22 mouse cellular contexts compared by ENCODE assay signal in the genomic region with DNA sequence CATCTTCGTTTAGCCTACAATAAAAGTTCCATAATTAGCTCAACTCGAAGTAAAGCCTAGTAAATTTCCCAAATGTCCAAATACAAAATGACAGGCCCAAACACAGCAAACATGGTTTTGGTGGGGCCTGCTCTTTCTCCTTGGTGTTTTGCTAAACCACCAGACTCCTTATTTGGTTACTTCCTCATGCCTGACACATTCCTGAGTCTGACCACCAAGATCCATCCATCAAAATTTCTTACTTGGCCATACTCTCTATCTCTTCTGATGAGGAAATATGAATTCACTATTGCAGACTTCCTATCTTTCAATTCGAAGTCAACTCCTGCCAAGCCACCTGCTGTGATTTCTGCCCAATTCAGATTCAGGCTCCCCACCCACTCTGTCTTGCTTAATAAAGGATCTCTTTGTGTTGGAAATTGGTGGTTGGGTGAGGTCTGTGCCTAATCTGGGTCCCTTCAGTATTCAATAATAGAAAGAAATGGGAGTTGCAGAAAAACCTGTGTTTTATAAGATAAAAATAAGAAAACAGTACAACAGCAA.
DNase-seq lines count a peak whose midpoint lies in the region; ATAC-seq and TF ChIP-seq lines count a peak whose summit lies in the region.
"Had no signal": no experiment of that assay in that cellular context is flagged by ENCODE, and none has a peak within 500 bp of the region (broad histone marks: within the 10 kb centered on the region; RNA-seq: fewer than 3 reads in every experiment).

No protein-coding gene starts in this region.

- H3K27ac ChIP-seq in forebrain, postnatal 0 days (ENCODE audit: low read depth, low read length): no peak overlapping the region
- no peak overlapping the region for H3K27ac ChIP-seq in forebrain, embryonic 10.5 days
- peak overlapping the region; percentile 86; the same call in 1 of the 2 replicates for H3K27ac ChIP-seq in ES-E14 (ENCODE audit: insufficient read depth, low read depth, low read length, poor library complexity, severe bottlenecking)
- no peak overlapping the region for H3K27ac ChIP-seq in kidney, embryonic 15.5 days
- H3K27ac ChIP-seq in intestine, postnatal 0 days (ENCODE audit: low read depth, low read length): no peak overlapping the region
- no peak overlapping the region for H3K27ac ChIP-seq in kidney, embryonic 16.5 days (ENCODE audit: low read length)
- H3K27ac ChIP-seq: embryonic facial prominence, embryonic 13.5 days; forebrain, embryonic 13.5 days; gastrocnemius, adult 2 months; heart, embryonic 10.5 days; hindbrain, embryonic 12.5 days had no signal

- H3K27me3 ChIP-seq in forebrain, postnatal 0 days (ENCODE audit: insufficient read depth, low read length): no peaks in the 10 kb centered on the region
- no peaks in the 10 kb centered on the region for H3K27me3 ChIP-seq in forebrain, embryonic 10.5 days (ENCODE audit: poor library complexity, severe bottlenecking)
- H3K27me3 ChIP-seq in kidney, embryonic 15.5 days: no peaks in the 10 kb centered on the region
- no peaks in the 10 kb centered on the region for H3K27me3 ChIP-seq in intestine, postnatal 0 days (replicated peaks; ENCODE audit: control insufficient read depth, insufficient read depth, low read length)
- no peaks in the 10 kb centered on the region for H3K27me3 ChIP-seq in kidney, embryonic 16.5 days (ENCODE audit: insufficient read depth, low read length)
- H3K27me3 ChIP-seq: CH12.LX; embryonic facial prominence, embryonic 13.5 days; forebrain, embryonic 13.5 days; hindbrain, embryonic 12.5 days had no signal

- peak; percentile 45; the same call in 1 of the 2 replicates for ATAC-seq in forebrain, postnatal 0 days
- no peak for ATAC-seq in kidney, embryonic 15.5 days (replicated peaks; ENCODE audit: low FRiP score)
- ATAC-seq in intestine, postnatal 0 days: no peak
- no peak for ATAC-seq in kidney, embryonic 16.5 days (ENCODE audit: low FRiP score, low TSS enrichment)
- ATAC-seq: forebrain, embryonic 13.5 days; hindbrain, embryonic 16.5 days had no signal

- no peaks in the 10 kb centered on the region for H3K36me3 ChIP-seq in forebrain, postnatal 0 days (ENCODE audit: insufficient read depth)
- H3K36me3 ChIP-seq in forebrain, embryonic 10.5 days (replicated peaks): no peaks in the 10 kb centered on the region
- no peaks in the 10 kb centered on the region for H3K36me3 ChIP-seq in ES-E14 (ENCODE audit: control insufficient read depth, insufficient read depth, low read length, poor library complexity, severe bottlenecking)
- H3K36me3 ChIP-seq in kidney, embryonic 15.5 days: no peaks in the 10 kb centered on the region
- H3K36me3 ChIP-seq in intestine, postnatal 0 days (ENCODE audit: control insufficient read depth, insufficient read depth): no peaks in the 10 kb centered on the region
- no peaks in the 10 kb centered on the region for H3K36me3 ChIP-seq in kidney, embryonic 16.5 days (ENCODE audit: insufficient read depth, low read length)
- H3K36me3 ChIP-seq: embryonic facial prominence, embryonic 13.5 days; heart, embryonic 10.5 days; hindbrain, embryonic 12.5 days had no signal

- H3K4me1 ChIP-seq in forebrain, postnatal 0 days (ENCODE audit: insufficient read depth): no peaks in the 10 kb centered on the region
- no peaks in the 10 kb centered on the region for H3K4me1 ChIP-seq in forebrain, embryonic 10.5 days
- peaks cover 2 to 6% of the 10 kb centered on the region in 2 experiments; a peak in 2 of 4 replicates for H3K4me1 ChIP-seq in ES-E14 (ENCODE audit: control insufficient read depth in 2 of 2, insufficient read depth in 2 of 2, low read length in 2 of 2, poor library complexity in 1 of 2)
- no peaks in the 10 kb centered on the region for H3K4me1 ChIP-seq in kidney, embryonic 15.5 days
- no peaks in the 10 kb centered on the region for H3K4me1 ChIP-seq in intestine, postnatal 0 days (replicated peaks; ENCODE audit: control insufficient read depth, insufficient read depth, low read length)
- no peaks in the 10 kb centered on the region for H3K4me1 ChIP-seq in kidney, embryonic 16.5 days (ENCODE audit: insufficient read depth, low read length)
- H3K4me1 ChIP-seq: embryonic facial prominence, embryonic 13.5 days; forebrain, embryonic 13.5 days; heart, embryonic 10.5 days; hindbrain, embryonic 12.5 days had no signal

- no peak overlapping the region for H3K9ac ChIP-seq in forebrain, postnatal 0 days
- H3K9ac ChIP-seq in ES-E14 (ENCODE audit: insufficient read depth, low read depth, low read length, poor library complexity, severe bottlenecking): no peak overlapping the region
- H3K9ac ChIP-seq in kidney, embryonic 15.5 days: no peak overlapping the region
- no peak overlapping the region for H3K9ac ChIP-seq in intestine, postnatal 0 days (ENCODE audit: low read depth, low read length)
- no peak overlapping the region for H3K9ac ChIP-seq in kidney, embryonic 16.5 days (replicated peaks; ENCODE audit: low read length)
- H3K9ac ChIP-seq: embryonic facial prominence, embryonic 13.5 days; forebrain, embryonic 13.5 days; hindbrain, embryonic 12.5 days had no signal

- in situ Hi-C loops in ES-E14 (cut with MboI; ENCODE audit: low sequenced_read_pairs in 2 of 2, unreplicated experiment in 2 of 2): no loop called here

- H3K4me3 ChIP-seq in forebrain, postnatal 0 days (ENCODE audit: low read depth, low read length): no peak overlapping the region
- no peak overlapping the region for H3K4me3 ChIP-seq in forebrain, embryonic 10.5 days
- H3K4me3 ChIP-seq in ES-E14 (ENCODE audit: insufficient read depth in 1 of 2, low read depth in 1 of 2, low read length in 2 of 2, poor library complexity in 1 of 2, severe bottlenecking in 1 of 2): no peak overlapping the region
- no peak overlapping the region for H3K4me3 ChIP-seq in kidney, embryonic 15.5 days (replicated peaks)
- no peak overlapping the region for H3K4me3 ChIP-seq in intestine, postnatal 0 days (ENCODE audit: low read depth, low read length)
- H3K4me3 ChIP-seq in kidney, embryonic 16.5 days (ENCODE audit: low read length): no peak overlapping the region
- H3K4me3 ChIP-seq: embryonic facial prominence, embryonic 13.5 days; forebrain, embryonic 13.5 days; gastrocnemius, adult 2 months; heart, embryonic 10.5 days; hindbrain, embryonic 12.5 days had no signal

- H3K4me2 ChIP-seq in forebrain, postnatal 0 days (ENCODE audit: low read depth): no peak overlapping the region
- no peak overlapping the region for H3K4me2 ChIP-seq in kidney, embryonic 15.5 days
- no peak overlapping the region for H3K4me2 ChIP-seq in intestine, postnatal 0 days (replicated peaks; ENCODE audit: low read depth)
- no peak overlapping the region for H3K4me2 ChIP-seq in kidney, embryonic 16.5 days (replicated peaks; ENCODE audit: low read depth, low read length)
- H3K4me2 ChIP-seq: embryonic facial prominence, embryonic 13.5 days; forebrain, embryonic 13.5 days; hindbrain, embryonic 12.5 days had no signal

- TF ChIP-seq CTCF in forebrain, postnatal 0 days (IDR thresholded peaks at IDR 0.05; ENCODE audit: low read depth): no peak
- TF ChIP-seq CTCF in intestine, postnatal 0 days (IDR thresholded peaks at IDR 0.05; ENCODE audit: low read depth): no peak

- H3K9me3 ChIP-seq in forebrain, postnatal 0 days (ENCODE audit: low read length): no peaks in the 10 kb centered on the region
- no peaks in the 10 kb centered on the region for H3K9me3 ChIP-seq in forebrain, embryonic 10.5 days
- no peaks in the 10 kb centered on the region for H3K9me3 ChIP-seq in ES-E14 (ENCODE audit: control insufficient read depth, insufficient read depth, low read depth, low read length)
- H3K9me3 ChIP-seq in kidney, embryonic 15.5 days (replicated peaks): no peaks in the 10 kb centered on the region
- no peaks in the 10 kb centered on the region for H3K9me3 ChIP-seq in intestine, postnatal 0 days (ENCODE audit: control insufficient read depth)
- H3K9me3 ChIP-seq in kidney, embryonic 16.5 days (ENCODE audit: low read length): no peaks in the 10 kb centered on the region
- H3K9me3 ChIP-seq: embryonic facial prominence, embryonic 13.5 days; forebrain, embryonic 13.5 days; heart, embryonic 10.5 days; hindbrain, embryonic 12.5 days had no signal

- WGBS in forebrain, postnatal 0 days: 59% methylated on average over 3 of the region's 3 CpGs
- 61% methylated on average over 3 of the region's 3 CpGs for WGBS in forebrain, embryonic 10.5 days
- 57% methylated on average over 3 of the region's 3 CpGs for WGBS in kidney, embryonic 15.5 days
- 68% methylated on average over 3 of the region's 3 CpGs for WGBS in intestine, postnatal 0 days
- 55% methylated on average over 3 of the region's 3 CpGs for WGBS in kidney, embryonic 16.5 days

- no peak for DNase-seq in forebrain, postnatal 0 days
- DNase-seq in forebrain, embryonic 10.5 days (ENCODE audit: extremely low spot score, low spot score): no peak
- DNase-seq in 3T3-L1 (ENCODE audit: low read depth, low spot score): peak; percentile 78
- DNase-seq in ES-E14 (ENCODE audit: low read depth, low spot score): no peak
- peak; percentile 78 for DNase-seq in ZHBTc4 (ENCODE audit: low read depth, low spot score)
- DNase-seq: adrenal gland, postnatal 14 days; cerebellum, adult 8-10 months; gastrocnemius, adult 2 months; gastrocnemius, postnatal 25 days; heart, adult 11 months; heart, postnatal 10 days; heart, postnatal 4 days; kidney, adult 18-20 months had no signal

TF ChIP-seq in ES-E14, 5 proteins besides CTCF, POLR2A, EP300 and RAD21:
- TF ChIP-seq MAFK (IDR thresholded peaks at IDR 0.05; ENCODE audit: insufficient read depth, low read depth, low read length): no peak
- TF ChIP-seq HCFC1 (IDR thresholded peaks at IDR 0.05; ENCODE audit: borderline replicate concordance, insufficient read depth, low read length): no peak
- TF ChIP-seq ZC3H11A (IDR thresholded peaks at IDR 0.05; ENCODE audit: borderline replicate concordance, low read depth, low read length): no peak
- no peak for TF ChIP-seq CHD2 (IDR thresholded peaks at IDR 0.05; ENCODE audit: low read depth, low read length)
- no peak for TF ChIP-seq ZNF384 (IDR thresholded peaks at IDR 0.05; ENCODE audit: low read depth, low read length)

Comparison
In these comparisons a context has a peak if more than half of its experiments do, and no peak if none do; other contexts are left out.
1. DNase-seq: peak in 3T3-L1 (single experiment) and ZHBTc4 (single experiment); none in forebrain, postnatal 0 days (single experiment), forebrain, embryonic 10.5 days (single experiment) and ES-E14 (single experiment).